Mouse (Mus musculus): ENCODE measurements around the gene Hist2h2be. TPM values are rescaled to one million over a fixed set of nuclear protein-coding genes. Genes with fewer than 3 reads are reported as not detected.
"Not testable (repeated sequence)": the region's sequence is repeated elsewhere in the genome, so short reads cannot be mapped to it uniquely, and the experiment has no call there.

Gene Hist2h2be
- polyA plus RNA-seq, 1 experiment from 2014 or later, result 7.2 TPM

DNA sequence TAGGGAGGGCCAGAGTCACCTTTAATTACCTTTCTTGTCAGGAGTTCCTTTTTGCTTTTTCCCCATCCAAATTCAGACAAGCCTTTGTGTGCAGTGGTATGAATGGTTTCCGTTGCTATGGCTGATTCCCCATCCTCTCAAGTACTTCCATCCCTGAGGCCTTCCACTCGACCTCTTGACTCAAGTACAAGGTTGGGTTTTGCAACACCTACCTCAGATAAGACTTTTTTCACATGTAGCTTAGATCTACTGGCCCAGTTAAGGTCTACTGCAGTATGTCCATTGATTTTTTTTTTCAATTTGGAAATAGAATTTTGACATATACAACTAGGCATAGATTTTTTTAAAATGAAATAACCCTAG is 10.8 kb downstream of the Hist2h2be start:
- Histone ChIP-seq H3K4me3 (no peak overlapping the region), H3K36me3 (no peaks in the 10 kb centered on the region), H3K4me1 (peaks cover 7% of the 10 kb centered on the region), H3K27me3 (no peaks in the 10 kb centered on the region), H3K9me3 (no peaks in the 10 kb centered on the region), H3K9ac (no peak overlapping the region), H3K4me2 (replicated peaks) (no peak overlapping the region), H3K27ac (no peak overlapping the region)
- ATAC-seq (ENCODE audit: low FRiP score, low read depth), result no peak
- 53% methylated on average over 2 of the region's 2 CpGs for WGBS

DNA sequence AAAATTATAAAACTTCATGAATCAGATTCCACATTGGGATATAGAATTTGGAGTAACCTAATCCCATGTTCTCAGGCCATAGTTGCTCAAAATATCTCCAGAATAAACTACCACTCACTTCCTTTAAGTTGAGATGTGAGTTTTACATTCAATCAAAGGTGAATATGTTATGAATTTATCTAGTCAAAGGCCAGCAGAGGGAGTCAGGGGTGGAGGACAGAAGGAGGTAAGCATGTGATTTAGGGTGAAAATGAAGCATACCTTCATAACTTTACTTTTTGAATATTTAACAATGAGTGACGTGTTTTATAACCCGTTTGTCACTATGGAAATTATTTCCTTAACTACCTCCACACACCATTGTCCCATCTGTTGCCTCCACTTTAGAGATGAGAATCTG is 14.0 kb downstream of the Hist2h2be start:
- Histone ChIP-seq H3K4me1 (peaks cover 19% of the 10 kb centered on the region), H3K27ac (no peak overlapping the region), H3K9me3 (no peaks in the 10 kb centered on the region), H3K36me3 (no peaks in the 10 kb centered on the region), H3K27me3 (no peaks in the 10 kb centered on the region), H3K4me2 (replicated peaks) (no peak overlapping the region), H3K9ac (no peak overlapping the region), H3K4me3 (no peak overlapping the region)
- WGBS, result 76% methylated on average over 2 of the region's 2 CpGs
- ATAC-seq (ENCODE audit: low FRiP score, low read depth), result no peak

DNA sequence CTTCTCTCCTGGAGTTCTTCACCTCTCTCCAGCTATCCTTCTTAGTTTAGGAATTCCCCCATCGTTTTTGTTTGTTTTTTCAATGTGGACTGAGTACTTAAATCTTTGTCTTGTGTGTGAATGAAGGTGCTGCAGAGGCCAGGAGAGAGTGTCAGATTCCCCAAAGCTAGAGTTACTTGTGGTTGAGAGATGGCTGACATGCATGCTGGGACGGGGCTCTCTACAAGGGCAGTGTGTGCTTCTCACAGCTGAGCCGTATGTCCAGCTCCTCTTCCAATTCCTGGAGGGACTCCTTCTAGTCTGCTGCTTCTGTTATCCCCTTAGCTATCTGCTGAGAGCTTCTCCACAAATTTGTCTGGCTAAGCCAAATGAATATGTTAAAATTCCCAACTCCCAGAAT is 14.9 kb downstream of the Hist2h2be start:
- Histone ChIP-seq H3K27me3 (no peaks in the 10 kb centered on the region), H3K4me1 (peaks cover 21% of the 10 kb centered on the region), H3K27ac (no peak overlapping the region), H3K36me3 (no peaks in the 10 kb centered on the region), H3K9ac (no peak overlapping the region), H3K9me3 (no peaks in the 10 kb centered on the region), H3K4me3 (no peak overlapping the region), H3K4me2 (replicated peaks) (no peak overlapping the region)
- 55% methylated on average over 3 of the region's 3 CpGs for WGBS
- no peak for ATAC-seq (ENCODE audit: low FRiP score, low read depth)

DNA sequence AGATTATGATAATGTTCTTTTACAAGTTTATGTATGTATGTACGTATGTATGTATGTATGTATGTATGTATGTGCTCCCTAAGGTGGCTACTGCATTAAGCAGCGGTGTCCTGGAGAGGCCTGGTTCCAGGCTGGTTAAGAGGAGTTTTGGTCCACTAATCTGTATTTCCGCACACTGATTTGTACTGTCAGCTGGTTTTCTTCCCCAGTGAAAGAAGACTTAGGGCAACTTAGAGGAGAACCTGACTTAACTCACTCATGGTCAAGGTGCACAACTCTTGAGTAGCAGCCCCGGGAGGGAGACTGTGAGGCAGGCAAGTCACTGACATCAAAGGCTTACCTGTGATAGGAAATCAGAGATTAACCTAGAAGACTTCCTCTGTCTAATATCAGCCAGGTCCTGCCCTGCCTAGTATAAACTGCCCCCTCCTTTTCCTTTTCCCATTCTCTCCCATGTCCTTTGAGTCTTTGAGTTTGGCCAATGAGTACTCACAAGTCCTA is 16.0 kb downstream of the Hist2h2be start:
- Histone ChIP-seq H3K4me1 (peaks cover 24% of the 10 kb centered on the region), H3K4me3 (peak overlapping the region; percentile 49), H3K9me3 (no peaks in the 10 kb centered on the region), H3K4me2 (replicated peaks) (peak overlapping the region; percentile 67), H3K27me3 (no peaks in the 10 kb centered on the region), H3K27ac (peak overlapping the region; percentile 79; the same call in 1 of the 2 replicates), H3K9ac (peak overlapping the region; percentile 75), H3K36me3 (no peaks in the 10 kb centered on the region)
- no peak for ATAC-seq (ENCODE audit: low FRiP score, low read depth)
- 78% methylated on average over 4 of the region's 4 CpGs for WGBS

DNA sequence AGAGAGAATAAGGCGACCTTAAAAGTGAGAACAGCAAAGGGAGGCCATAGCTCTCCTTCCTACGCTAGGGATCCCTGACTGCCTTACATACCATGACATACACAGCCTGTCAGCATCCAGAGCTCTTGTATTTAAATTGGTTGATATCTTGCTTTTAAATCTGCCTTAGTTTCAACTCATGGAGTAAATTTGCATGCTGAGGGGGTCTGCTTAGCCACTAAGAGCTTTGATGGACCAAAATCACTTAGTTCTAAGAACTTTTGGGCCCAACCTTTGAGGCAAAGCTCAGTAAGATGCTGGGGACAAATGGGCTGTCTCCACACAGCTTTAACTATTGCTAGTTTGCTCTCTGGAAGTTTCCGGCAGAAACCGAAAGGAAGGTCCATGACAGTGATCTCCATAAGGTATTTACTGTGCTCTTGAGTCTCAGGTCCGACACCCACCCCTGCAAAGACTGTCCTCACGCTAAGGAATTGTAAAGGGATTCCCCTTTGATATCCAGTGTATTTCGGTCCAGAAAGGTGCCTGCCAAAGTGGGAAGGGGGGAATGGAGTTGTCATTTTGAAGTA is 16.5 kb downstream of the Hist2h2be start:
- ATAC-seq (ENCODE audit: low FRiP score, low read depth), result no peak
- H3K36me3 ChIP-seq, result no peaks in the 10 kb centered on the region
- WGBS, result 21% methylated on average over 7 of the region's 7 CpGs
- H3K27ac ChIP-seq, result peak overlapping the region; percentile 79
- no peaks in the 10 kb centered on the region for H3K27me3 ChIP-seq
- peak overlapping the region; percentile 67 for H3K4me2 ChIP-seq (replicated peaks)
- no peaks in the 10 kb centered on the region for H3K9me3 ChIP-seq
- peak overlapping the region; percentile 75 for H3K9ac ChIP-seq
- peaks cover 24% of the 10 kb centered on the region for H3K4me1 ChIP-seq
- peak overlapping the region; percentile 49 for H3K4me3 ChIP-seq

DNA sequence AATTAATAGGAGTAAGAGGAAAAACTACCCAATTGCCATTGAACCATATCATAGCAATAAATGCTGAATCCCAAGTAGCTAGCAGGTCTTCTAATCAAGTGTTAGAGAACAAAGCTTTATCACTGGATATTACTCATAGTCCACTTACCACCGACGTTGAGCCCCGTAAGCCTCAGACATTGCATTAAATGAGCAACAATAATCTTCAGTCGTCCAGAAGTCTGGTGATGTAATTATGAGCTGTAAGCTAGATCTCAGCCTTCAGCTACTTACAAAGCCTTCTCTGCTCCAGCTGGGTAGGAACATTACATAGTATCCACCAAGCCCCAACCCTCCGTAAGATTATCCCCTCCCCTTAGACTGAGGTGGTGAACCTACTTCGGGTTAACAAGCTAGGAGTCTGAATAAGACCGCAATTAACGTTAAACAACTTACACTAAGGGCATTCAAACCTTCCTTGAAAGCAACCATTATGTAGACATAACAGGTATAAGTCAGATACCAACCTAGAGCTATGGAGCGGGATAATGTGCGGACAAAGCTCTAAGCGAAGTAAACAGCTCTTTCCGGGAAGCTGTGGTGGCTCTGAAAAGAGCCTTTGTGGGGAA is 17.1 kb downstream of the Hist2h2be start:
- H3K27me3 ChIP-seq, result no peaks in the 10 kb centered on the region
- peak overlapping the region; percentile 81 for H3K27ac ChIP-seq
- H3K4me3 ChIP-seq, result peak overlapping the region; percentile 49
- H3K9ac ChIP-seq, result peak overlapping the region; percentile 75
- peak overlapping the region; percentile 67 for H3K4me2 ChIP-seq (replicated peaks)
- no peaks in the 10 kb centered on the region for H3K9me3 ChIP-seq
- no peaks in the 10 kb centered on the region for H3K36me3 ChIP-seq
- peaks cover 24% of the 10 kb centered on the region for H3K4me1 ChIP-seq
- no peak for ATAC-seq (ENCODE audit: low FRiP score, low read depth)
- WGBS, result under 1% methylated on average over 12 of the region's 12 CpGs

DNA sequence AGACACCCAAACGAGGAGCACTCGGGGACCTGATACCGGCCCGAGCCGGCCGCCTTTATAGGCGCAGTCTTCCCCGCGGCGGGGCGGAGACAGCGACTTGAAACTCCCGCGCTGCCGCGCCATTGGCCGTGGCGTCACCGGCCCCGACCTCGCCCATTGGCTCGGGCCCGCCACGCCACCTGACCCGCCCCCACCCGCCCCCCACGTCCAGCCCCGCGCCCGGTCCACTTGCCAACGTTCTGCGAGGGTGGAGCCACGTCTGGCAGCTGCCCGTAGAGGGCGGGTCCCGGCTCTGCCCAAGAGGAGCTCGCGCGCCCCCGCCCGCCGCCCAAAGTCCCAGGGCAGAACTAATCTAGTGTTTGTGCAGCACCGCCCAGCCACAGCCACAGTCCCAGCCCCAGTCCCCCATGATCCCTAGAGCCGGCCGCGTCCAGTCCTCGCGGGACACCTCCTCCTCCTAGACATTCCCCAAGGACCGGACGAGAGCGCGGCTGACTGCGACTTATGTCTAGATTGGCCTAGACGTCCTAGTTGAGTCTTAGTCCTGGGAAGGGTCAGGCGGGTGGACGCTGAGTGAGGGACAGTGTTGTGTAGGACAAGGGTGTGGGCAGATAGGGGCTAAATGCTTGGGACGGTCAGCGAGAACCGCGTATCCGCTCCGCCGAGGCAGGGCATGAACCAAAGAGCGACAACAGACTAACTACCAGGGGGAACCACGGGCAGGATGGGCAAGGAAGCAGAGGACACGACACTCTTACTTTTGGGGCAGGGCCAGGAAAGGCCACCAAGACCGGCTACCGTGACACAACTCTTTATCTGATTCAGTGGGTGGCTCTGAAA is 18.3 kb downstream of the Hist2h2be start, which contains the start of gene Hist2h3c2:
Gene Hist2h3c2 (minus strand): TSS at position 174 of the 840 bp plus-strand sequence.
- peaks cover 30% of the 10 kb centered on the region for H3K4me1 ChIP-seq
- not testable (repeated sequence) for H3K27me3 ChIP-seq, H3K36me3 ChIP-seq, H3K9me3 ChIP-seq
- H3K4me2 ChIP-seq (replicated peaks), result peak within 1 kb of the TSS; percentile 67
- peak within 1 kb of the TSS; percentile 75 for H3K9ac ChIP-seq
- H3K4me3 ChIP-seq, result peak within 1 kb of the TSS; percentile 49
- WGBS, result under 1% methylated on average over 17 of the region's 68 CpGs
- peak within 1 kb of the TSS; percentile 81 for H3K27ac ChIP-seq
- peak; percentile 89 for ATAC-seq (ENCODE audit: low FRiP score, low read depth)

DNA sequence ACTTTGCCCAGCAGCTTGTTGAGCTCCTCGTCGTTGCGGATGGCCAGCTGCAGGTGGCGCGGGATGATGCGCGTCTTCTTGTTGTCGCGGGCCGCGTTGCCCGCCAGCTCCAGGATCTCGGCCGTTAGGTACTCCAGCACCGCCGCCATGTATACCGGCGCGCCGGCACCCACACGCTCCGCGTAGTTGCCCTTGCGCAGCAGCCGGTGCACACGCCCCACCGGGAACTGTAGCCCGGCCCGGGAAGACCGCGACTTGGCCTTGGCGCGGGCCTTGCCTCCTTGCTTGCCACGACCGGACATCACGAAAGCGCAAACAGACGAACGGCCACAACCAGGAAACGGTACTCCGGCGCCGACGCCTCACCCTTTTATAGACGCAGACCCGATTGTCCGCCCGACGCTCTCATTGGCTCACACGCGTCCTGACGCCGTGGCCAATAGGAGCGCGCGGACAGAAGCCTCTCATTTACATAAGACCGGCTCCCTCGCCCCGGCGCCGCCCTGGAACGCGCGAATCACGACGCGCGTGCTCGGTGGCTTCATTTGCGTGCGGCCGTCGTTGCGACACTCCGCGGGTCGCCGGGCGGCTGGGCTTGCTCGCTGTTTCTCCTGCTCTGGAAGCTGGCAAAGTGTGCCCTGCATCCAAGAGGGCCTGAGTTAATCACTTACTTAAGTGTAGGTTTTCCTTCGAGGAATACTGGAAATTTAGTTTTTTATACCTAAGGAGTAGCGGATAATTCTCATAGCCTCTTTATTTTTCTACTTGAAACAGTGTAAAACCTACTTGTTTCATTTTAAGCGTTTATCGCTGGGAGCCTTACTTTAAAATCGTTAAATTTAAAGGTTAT is 19.3 kb downstream of the Hist2h2be start, which contains the start of gene Hist2h2aa2:
Gene Hist2h2aa2 (minus strand): TSS at position 328 of the 850 bp plus-strand sequence.
- H3K4me3 ChIP-seq, result peak within 1 kb of the TSS; percentile 39
- H3K4me1 ChIP-seq, result peaks cover 36% of the 10 kb centered on the region

DNA sequence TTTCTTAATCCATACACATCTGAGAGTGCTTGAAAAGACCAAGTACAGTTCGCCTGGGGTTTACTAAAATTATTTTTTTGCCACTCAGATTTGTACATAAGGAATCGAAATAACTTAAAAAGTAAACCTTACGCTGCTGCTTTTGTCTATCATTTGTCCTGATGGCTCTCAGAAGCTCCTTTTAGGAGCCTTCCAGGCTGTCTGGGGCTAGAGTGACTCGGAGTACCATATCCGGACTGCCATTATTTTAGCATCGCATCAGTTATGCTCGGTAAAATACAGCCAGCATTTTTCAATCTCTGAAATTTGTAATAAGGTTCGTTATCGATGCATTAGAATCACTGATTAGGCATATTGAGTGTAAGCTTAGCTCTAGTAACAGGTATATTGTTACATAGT is 19.9 kb downstream of the Hist2h2be start:
- no peak for ATAC-seq (ENCODE audit: low FRiP score, low read depth)
- Histone ChIP-seq H3K4me3 (peak overlapping the region; percentile 28), H3K27ac (peak overlapping the region; percentile 85), H3K27me3 (no peaks in the 10 kb centered on the region), H3K4me1 (peaks cover 36% of the 10 kb centered on the region), H3K9me3 (no peaks in the 10 kb centered on the region), H3K4me2 (replicated peaks) (peak overlapping the region; percentile 52), H3K9ac (peak overlapping the region; percentile 61), H3K36me3 (no peaks in the 10 kb centered on the region)
- WGBS, result 82% methylated on average over 9 of the region's 9 CpGs

More for the DNA sequence above, 19.3 kb downstream of the Hist2h2be start, which contains the start of gene Hist2h2aa2:
- H3K27me3 ChIP-seq, H3K9me3 ChIP-seq, H3K36me3 ChIP-seq: not testable (repeated sequence)
- Histone ChIP-seq H3K4me2 (replicated peaks) (peak within 1 kb of the TSS; percentile 52), H3K27ac (peak within 1 kb of the TSS; percentile 85), H3K9ac (peak within 1 kb of the TSS; percentile 61)
- ATAC-seq (ENCODE audit: low FRiP score, low read depth), result peak; percentile 87
- 3% methylated on average over 42 of the region's 85 CpGs for WGBS

DNA sequence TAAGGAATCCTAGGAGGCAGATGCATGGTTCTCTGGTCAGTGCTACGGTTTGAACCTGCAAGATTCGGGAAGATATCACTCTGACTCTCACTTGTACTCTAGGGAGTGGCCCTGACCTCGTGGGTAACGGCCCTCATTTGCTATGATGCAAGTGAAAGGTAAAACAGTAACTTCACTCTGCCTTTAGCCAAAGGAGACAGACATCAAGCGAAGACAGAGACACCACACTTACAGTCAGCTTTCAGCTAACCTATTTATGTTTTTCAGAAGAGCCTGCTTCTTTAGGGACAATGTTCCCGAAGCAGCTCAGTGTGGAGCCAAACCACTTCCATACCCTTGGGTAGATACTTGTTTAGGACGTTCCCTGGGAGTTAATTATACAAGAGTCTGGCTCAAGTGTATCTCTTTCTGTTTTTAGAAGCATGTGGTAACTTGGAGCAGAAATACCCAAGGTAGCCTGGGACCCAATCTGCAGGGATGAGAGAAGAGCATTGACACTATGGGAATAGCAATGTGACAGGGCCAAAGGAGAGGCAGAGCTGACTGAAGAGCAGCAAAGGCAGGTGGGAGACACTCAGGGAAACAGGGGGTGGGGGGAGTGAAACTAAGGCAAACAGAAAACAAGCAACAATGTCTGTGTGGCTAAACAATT is 23.1 kb downstream of the Hist2h2be start:
- Histone ChIP-seq H3K9ac (peak overlapping the region; percentile 83), H3K4me3 (peak overlapping the region; percentile 53), H3K4me2 (replicated peaks) (peak overlapping the region; percentile 66), H3K36me3 (no peaks in the 10 kb centered on the region), H3K27ac (peak overlapping the region; percentile 99), H3K9me3 (no peaks in the 10 kb centered on the region), H3K4me1 (peaks cover 36% of the 10 kb centered on the region), H3K27me3 (no peaks in the 10 kb centered on the region)
- WGBS, result 81% methylated on average over 7 of the region's 7 CpGs
- no peak for ATAC-seq (ENCODE audit: low FRiP score, low read depth)
